Mouse (Mus musculus) urinary bladder, postnatal 10 days (tissue): ENCODE data around the gene Olfr839-ps1.

Experiments used
- DNase-seq: peaks from one replicate; pipeline ENCODE4 v3.0.0; 2022; ENCODE audit warnings: low spot score

Gene Olfr839-ps1

GRCm38 (mm10) chr9:19177212-19177611, at the start of gene Olfr839-ps1:
Olfr839-ps1 (minus strand) TSS chr9:19177312.
- no peak for DNase-seq

- DNase-seq, result no peak
Measured at GRCm38 (mm10) chr9:19136017-19136416, 41.1 kb downstream of the Olfr839-ps1 start, which contains the start of gene Olfr837. Olfr837 (plus strand) TSS chr9:19136317.

- no peak for DNase-seq
Measured at GRCm38 (mm10) chr9:19120082-19120481, 57.0 kb downstream of the Olfr839-ps1 start, which contains the start of gene Olfr836. Olfr836 (plus strand) TSS chr9:19120382.
